Mouse (Mus musculus) small intestine, adult 2 months (tissue): ENCODE results near the gene Mms19.

Source experiments
- CTCF ChIP-seq: fragments of 200-500 bp; IDR thresholded peaks from 2 replicates; pipeline ENCODE4 v1.5.1; 2012; ENCODE audit warnings: low read depth, mild to moderate bottlenecking, control low read depth, inconsistent platforms, low read length, moderate library complexity, mixed read lengths; ENCODE audit not compliant: insufficient replicate concordance, insufficient read length; ENCODE audit errors: extremely low read depth
- POLR2A ChIP-seq: fragments of 200-500 bp; IDR thresholded peaks from 2 replicates; pipeline ENCODE4 v1.6.1; 2012; ENCODE audit warnings: low read depth, mild to moderate bottlenecking, control low read depth, inconsistent platforms, low read length, moderate library complexity

DNA sequence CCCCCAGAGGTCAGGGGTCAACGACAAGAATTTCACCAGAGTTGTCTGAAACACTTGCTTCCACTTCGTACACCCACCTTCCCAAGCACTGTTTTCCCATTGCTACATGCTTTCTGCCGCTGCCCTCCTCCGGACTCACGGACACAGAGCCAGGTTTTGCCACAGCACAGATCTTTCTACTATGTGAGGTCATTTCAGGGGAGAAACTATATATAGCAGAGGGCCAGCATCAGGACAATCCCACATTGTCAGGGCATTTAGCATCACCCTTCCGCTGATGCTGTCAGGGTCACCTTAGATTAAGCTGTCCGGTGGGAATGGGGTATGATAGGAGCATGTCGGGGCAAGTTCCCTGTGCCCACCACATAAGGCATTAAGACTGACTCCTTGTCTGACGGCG is 16.1 kb upstream of the Mms19 start:
- TF ChIP-seq POLR2A (no peak), CTCF (no peak)
